Mouse (Mus musculus) embryonic stem cell, embryonic (primary cell): Measurements from ENCODE around the gene Mcm2.

Source experiments
- CTCF ChIA-PET, 4 experiments: fragments of 300-600 bp in 2 of 4; fragments of 350-600 bp in 2 of 4; sonication (Branson Sonifier 250); formaldehyde crosslinking; loops; one replicate each; lab custom pipeline; 2022; ENCODE audit warnings: inconsistent platforms in 2 of 4; lab: Charles Lee
- POLR2A ChIA-PET, 4 experiments: fragments of 300-600 bp in 2 of 4; fragments of 350-600 bp in 2 of 4; sonication (Branson Sonifier 250); formaldehyde crosslinking; loops; one replicate each; lab custom pipeline; 2022; ENCODE audit warnings: antibody characterized with exemption in 4 of 4, inconsistent platforms in 1 of 4; lab: Charles Lee

Mcm2 gene

DNA sequence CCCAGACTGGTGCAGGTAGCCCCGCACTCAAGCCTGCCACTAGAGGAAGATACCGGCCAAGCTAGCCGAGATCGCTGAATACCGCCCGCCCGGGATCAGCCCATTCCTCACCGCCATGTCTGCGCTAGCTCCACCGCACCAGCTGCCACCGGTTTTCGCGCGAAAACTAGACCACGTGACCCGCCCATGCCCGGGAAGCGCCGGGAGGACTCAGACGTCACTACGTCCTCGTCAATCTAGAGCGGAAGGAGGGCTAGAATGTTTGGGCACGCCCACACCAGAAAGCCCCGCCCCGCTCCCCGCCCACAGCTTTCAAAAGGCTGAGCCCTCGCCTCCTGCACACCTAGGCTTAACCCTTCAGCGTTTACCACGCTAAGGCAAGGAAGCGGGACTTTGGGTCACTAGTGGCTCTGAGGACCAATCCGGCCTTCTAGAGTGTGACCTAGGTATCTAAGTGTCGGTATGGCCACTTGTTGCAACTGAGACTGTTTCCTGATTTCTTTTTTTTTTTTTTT, at the start of gene Mcm2:
Mcm2 (minus strand) TSS at position 247 of the 515 bp plus-strand sequence.
- ChIA-PET CTCF (interaction anchor here (0.6 to 2.1 kb wide), 14 partner anchors 8 to 1489 kb away, joined by 3 to 11 read pairs (median 5); partner anchors contain the start of gene Abtb1 (in 1 of the 4)), POLR2A (interaction anchor here (0.5 to 17.8 kb wide), 53 partner anchors 8 to 814 kb away, joined by 3 to 443 read pairs (median 4); partner anchors contain the start of genes Abtb1 (in 3 of the 4), Txnrd3 (in 2 of the 4), Podxl2 (in 1 of the 4) and Rpn1 (in 1 of the 4))

DNA sequence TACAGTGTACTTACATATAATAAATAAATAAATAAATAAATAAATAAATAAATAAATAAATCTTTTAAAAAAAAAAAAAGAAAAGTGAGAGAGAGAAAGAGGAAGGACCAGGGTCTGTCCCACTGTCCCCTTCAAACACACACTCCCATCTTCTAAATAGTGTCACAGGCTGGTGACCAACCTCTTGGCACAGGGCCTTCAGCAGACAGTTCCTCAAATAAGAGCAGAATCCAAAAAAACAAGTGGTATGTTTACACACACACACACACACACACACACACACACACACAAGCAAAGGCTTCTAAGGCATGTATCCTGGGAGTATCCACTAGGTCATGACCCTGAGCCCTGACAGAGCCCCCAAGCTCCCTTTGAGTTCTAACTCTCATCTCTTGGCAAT, 49.2 kb upstream of the Mcm2 start:
- ChIA-PET POLR2A (interaction anchor here in 1 of 4 experiments (0.6 kb wide), 1 partner anchor 12 kb away, joined by 5 read pairs; no protein-coding TSS in a partner anchor), CTCF (interaction anchor here in 2 of 4 experiments (0.6 kb wide), 2 partner anchors 293 to 502 kb away, joined by 7 to 9 read pairs; no protein-coding TSS in a partner anchor)

DNA sequence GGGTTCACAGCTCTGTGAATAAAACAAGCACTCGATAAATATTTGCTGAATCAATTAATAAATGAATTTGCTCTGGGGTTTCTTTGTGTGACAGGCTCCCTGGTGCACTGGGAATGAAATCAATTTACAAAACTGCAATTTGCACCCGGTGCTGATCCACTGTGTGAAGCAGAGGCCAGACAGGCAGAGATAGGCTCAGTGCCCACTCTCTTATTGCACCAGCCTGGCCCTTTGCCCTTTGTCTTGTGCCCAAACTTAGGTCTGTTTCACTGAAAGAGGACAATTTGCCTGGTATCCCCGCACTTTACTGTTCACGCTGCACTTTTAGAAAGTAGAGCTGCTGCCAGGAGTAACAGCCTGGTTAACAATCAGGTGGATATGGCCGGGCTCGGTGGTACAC, 47.9 kb upstream of the Mcm2 start:
- CTCF ChIA-PET: interaction anchor here in 1 of 4 experiments (0.6 kb wide), 1 partner anchor 100 kb away, joined by 4 read pairs; no protein-coding TSS in a partner anchor
- POLR2A ChIA-PET: interaction anchor here in 1 of 4 experiments (1.0 to 1.4 kb wide), 2 partner anchors 47 to 59 kb away, joined by 3 read pairs; no protein-coding TSS in a partner anchor

DNA sequence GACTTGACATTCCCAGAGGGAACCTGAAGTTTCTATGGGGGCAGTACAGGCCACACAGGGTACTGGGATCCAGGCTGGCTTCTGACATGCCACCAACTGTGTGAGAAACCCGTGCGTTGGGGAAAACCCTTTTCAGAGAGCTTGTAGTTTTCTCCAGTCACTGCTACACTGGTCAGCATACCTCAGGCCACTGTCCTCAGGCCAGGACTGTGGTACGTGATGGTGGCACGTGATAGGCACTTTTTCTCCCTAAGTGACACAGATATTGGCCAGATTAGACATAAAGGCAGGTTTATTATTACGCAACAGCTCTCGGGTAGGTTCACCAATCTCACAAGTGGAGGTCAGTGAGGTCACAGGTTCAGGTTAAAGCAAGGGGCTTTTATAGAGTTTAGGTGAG, 45.1 kb upstream of the Mcm2 start:
- ChIA-PET CTCF (interaction anchor here in 3 of 4 experiments (0.5 to 1.3 kb wide), 4 partner anchors 15 to 545 kb away, joined by 3 to 5 read pairs (median 3); no protein-coding TSS in a partner anchor), POLR2A (interaction anchor here in 1 of 4 experiments (0.9 to 1.1 kb wide), 2 partner anchors 15 to 23 kb away, joined by 3 read pairs; no protein-coding TSS in a partner anchor)

DNA sequence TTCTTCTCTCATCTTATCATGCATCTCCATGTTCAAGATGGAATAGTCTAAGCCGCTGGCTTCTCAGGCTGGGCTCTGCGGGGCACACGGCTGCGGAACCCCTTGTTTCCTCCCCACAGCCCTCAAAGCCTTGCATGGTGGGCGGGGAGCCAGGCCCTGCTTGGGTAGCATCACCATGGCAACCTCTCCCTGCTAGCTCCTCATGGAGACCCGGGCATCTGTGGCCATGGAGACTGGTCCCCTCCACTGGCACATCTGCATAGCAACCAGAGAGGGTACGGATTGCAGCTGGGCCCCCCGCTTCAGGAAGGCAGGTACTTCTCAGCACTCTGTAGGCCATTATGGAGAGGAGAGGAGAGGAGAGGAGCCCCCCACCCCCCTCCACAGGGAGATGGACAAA, 44.0 kb upstream of the Mcm2 start:
- POLR2A ChIA-PET: interaction anchor here in 1 of 4 experiments (0.9 to 1.1 kb wide), 2 partner anchors 14 to 24 kb away, joined by 3 read pairs; no protein-coding TSS in a partner anchor

DNA sequence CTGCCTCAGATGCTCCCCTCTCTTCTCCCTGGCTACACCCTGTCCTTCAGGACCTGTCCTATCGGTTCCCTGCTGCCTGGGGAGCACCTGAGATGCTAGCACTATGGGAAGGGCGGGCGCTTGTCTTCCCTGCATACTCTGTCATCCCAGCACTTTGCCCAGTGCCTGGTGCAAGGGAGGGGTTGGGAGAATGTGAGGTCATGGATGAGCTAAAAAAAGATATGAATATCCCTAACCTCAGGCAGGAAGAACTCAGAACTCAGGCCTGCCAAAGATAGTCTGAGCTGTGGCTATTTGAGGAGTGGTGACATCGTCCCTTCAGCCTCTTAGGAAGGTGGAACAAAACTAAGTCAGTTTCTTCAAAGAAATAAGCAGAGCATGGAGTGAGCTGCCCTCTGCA, 43.0 kb upstream of the Mcm2 start:
- CTCF ChIA-PET: no interaction called here
- POLR2A ChIA-PET: no interaction called here

More for the DNA sequence above, 44.0 kb upstream of the Mcm2 start:
- CTCF ChIA-PET: interaction anchor here in 2 of 4 experiments (0.6 to 1.3 kb wide), 2 partner anchors 14 to 680 kb away, joined by 3 read pairs; no protein-coding TSS in a partner anchor

DNA sequence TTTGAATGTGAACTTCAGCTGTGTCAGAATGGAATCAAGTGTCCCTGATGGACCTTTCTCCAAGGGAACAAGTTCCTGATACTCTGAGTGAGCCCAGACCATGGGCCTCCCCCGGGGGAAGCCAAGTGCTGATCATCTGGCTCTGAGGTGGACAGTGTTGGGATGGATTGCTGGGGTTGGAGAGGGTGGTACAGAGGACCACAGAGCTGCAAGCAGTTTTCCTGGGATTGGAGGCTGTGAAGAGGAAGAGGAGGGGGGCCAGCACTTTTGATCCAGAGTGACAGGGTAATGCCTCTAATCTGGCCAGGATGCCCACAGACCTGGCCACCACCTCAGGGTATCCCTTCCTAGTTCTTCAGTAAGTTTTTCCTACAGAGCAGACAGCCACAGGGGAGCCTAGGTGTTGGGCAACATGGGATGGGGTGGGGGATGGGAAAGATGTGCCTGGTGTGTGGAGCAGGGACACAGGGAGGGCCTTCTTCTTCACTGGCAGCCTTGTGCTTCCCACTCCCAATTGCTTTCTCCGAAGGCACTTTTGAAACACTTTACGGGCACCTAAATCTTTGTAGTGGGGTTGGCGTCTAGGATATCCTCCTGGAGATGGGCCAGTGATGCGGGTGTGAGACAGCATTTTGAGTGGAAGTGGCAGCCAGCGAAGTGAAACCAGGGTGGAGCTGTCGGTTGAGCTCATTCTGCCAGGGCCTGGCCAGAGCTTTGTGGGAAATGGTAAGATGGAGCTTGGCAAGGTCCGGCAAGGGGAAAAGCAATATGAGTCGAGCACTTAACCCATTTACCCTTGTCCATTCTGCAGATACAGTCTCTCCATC, 41.7 kb upstream of the Mcm2 start:
- POLR2A ChIA-PET: no interaction called here

DNA sequence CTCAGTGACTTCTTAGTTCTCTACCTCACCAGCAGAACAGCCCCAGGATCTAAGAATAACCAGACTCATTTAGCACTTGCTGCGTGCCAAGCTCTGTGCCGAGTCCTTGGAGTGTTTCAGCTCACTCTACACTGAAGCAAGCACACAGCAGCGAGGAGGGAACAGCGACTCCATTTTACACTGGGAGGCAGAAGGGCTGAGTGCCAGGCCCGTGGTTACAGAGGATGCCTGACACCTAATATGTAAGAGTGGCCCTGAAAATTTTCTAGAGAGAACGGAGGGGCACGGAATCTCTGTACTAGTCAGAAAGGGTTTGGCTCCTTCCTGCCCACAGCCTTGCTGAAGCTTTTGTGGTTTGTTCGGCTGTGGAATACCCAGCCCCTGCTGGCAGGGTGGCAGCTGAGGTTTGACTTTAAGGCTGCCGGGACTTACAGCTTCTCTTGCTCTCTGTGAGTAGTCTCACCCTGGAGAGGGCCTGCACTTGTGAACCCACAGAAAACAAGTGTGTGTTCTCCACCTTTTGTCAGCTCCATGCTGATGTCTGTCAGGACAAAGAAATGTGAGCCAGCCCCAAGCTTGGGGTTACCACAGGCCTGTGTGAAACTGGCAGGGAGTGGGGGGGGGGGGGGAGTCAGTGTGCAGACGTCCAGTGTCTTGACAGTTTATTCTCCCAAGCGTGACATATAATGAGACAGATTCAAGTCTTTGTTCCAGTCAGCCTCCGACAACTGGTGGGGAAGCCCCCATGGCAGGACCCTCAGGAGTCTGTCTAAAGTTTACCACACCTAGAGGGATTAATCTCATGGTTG, 40.9 kb upstream of the Mcm2 start:
- ChIA-PET CTCF (interaction anchor here in 1 of 4 experiments (0.7 to 0.8 kb wide), 2 partner anchors 12 to 23 kb away, joined by 3 read pairs; no protein-coding TSS in a partner anchor), POLR2A (no interaction called here)

More for the DNA sequence above, 41.7 kb upstream of the Mcm2 start:
- CTCF ChIA-PET: interaction anchor here in 1 of 4 experiments (0.8 kb wide), 1 partner anchor 13 kb away, joined by 3 read pairs; no protein-coding TSS in a partner anchor

DNA sequence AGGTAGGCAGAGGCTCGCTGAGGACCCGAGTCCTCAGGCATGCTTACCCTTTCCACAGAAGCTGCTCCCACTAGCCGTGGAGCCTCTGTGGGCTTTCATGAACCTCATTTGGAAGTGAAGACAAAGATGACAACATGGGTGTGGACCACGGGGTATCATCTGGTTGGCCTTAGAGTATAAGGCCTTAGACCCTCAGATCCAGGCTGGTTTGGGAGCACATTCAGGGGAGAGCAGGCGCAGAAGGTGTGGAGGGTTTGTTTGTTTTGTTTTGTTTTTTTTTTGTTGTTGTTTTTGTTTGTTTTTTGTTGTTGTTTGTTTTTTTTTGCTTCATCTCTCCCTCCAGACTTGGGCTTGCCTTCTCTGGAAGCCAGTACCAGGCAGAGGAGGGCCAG, 40.1 kb upstream of the Mcm2 start:
- CTCF ChIA-PET: interaction anchor here in 1 of 4 experiments (0.7 kb wide), 1 partner anchor 22 kb away, joined by 3 read pairs; no protein-coding TSS in a partner anchor
- POLR2A ChIA-PET: interaction anchor here in 1 of 4 experiments (0.7 kb wide), 1 partner anchor 983 kb away, joined by 3 read pairs; no protein-coding TSS in a partner anchor

DNA sequence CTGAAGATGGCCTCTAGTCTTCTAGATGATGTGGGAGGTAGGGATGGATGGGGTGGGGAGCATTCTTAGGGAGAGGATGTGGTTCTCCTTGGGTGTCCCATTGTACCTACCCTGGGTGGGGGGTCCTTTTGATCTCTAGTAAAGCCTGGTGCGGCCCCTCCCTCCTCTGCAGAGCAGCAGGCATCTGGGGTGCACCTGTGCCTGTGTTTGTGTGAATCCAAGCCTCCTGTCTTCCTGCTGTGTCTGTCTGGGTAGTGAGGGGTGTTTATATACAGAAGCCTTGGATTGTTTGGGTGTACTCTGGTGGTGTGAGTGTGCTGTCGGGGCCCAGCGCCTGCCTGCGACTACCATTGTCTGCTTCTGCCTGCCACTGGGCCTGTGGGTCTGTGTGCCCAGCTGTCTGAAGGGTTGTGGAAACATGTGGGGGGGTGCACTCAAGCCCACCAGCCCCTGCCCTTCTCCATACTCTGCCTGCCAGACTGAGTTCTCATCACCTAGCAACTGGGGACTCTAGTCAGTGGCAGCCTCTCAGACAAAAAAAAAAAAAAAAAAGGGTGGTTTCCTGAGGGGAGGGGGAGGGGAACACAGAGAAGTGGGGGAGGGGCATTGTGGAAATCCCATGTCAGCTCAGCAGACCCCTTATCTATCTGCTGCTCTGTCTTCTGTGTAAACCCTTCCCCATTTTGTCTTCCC, 39.5 kb upstream of the Mcm2 start:
- ChIA-PET CTCF (interaction anchor here in 1 of 4 experiments (1.0 kb wide), 1 partner anchor 22 kb away, joined by 3 read pairs; no protein-coding TSS in a partner anchor), POLR2A (interaction anchor here in 2 of 4 experiments (0.6 to 0.7 kb wide), 3 partner anchors 68 to 983 kb away, joined by 3 to 6 read pairs (median 3); no protein-coding TSS in a partner anchor)

DNA sequence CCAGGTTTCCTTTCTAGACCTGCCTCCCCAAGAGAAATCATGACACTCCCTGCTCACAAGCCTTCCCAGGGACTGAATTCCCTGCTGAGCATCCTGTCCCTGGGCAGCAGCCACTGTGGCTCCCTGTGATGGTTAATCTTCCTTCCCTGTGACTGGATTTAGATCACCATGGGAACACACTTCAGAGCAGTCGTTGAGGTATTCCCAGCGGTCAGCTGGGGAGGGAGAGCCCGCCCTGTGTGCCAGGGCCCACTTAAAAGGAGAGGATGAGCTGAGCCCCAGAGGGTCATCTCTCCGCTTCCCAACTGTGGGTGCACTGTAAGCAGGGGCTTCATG, 38.6 kb upstream of the Mcm2 start:
- CTCF ChIA-PET: interaction anchor here in 1 of 4 experiments (1.0 kb wide), 1 partner anchor 21 kb away, joined by 3 read pairs; no protein-coding TSS in a partner anchor

DNA sequence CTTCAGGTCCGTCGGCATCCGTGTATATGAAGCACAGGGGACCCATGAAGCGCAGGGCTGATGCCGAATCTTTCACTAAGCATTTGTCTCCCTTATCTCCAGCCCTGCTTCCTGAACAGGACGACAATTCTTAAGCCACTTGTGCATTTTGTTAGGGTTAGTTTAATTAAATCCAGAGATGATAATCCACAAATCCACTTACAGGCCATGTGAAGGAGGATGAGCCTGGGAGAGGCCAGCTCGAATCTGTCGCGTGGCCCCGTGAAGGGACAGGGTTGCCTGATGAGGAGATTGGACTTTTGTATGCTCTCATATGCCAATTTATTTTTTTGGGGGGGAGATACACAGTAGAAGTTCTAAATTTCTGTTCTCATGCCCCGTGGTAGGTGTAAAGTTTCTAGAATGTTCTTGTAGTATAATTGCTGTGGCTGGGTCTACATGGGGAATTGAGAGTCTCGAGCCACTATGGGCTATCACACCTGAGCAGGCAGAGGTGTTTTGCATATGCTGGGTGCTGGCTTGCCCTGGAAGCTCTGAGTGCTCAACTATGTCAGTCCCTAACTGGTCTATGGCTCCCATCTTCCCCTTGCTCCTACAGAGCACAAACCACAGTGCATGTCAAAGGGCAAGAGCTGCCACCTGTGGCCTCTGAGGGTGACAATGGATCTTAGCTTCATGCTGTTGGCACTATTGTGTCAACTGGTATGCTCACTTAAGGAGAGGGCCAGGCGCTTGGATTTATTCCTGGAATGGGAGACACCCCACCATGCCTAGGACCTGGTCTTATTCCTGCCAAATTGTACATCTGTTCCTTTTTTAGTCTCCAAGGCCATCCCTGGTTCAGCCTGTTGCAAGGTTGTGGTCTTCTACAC, 38.0 kb upstream of the Mcm2 start:
- ChIA-PET POLR2A (interaction anchor here in 1 of 4 experiments (0.6 kb wide), 3 partner anchors 11 to 326 kb away, joined by 4 to 6 read pairs (median 5); no protein-coding TSS in a partner anchor), CTCF (interaction anchor here (0.5 to 5.9 kb wide), 15 partner anchors 20 to 617 kb away, joined by 3 to 27 read pairs (median 3); partner anchors contain the start of gene Tpra1 (in 1 of the 4))

More for the DNA sequence above, 38.6 kb upstream of the Mcm2 start:
- POLR2A ChIA-PET: interaction anchor here in 1 of 4 experiments (0.6 kb wide), 1 partner anchor 69 kb away, joined by 3 read pairs; no protein-coding TSS in a partner anchor

DNA sequence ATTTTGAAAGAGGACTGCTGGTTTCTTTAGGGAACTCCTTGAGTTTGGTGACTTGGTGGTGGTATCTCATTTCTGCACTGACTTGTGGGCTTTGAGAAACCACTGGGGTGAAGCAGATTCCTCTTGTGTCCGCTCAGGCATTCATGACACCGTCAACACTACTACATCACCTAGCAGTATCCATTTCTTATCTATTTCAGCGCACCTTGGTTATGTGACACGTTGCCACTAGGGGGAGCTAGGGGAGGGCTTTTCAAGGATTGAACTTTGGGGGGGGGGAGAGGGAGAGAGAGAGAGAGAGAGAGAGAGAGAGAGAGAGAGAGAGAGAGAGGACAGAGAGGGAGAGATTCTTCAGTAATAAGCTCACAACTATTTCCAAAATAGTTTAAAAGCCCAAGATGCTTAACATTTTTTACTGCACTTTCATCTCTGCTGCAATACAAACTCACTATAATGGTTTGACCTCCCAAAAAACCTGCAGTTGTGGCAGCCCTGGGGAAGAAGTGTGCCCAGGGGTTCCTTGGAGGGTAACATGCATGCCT, 37.2 kb upstream of the Mcm2 start:
- POLR2A ChIA-PET: interaction anchor here in 2 of 4 experiments (0.6 to 0.7 kb wide), 5 partner anchors 10 to 326 kb away, joined by 3 to 6 read pairs (median 4); no protein-coding TSS in a partner anchor
- CTCF ChIA-PET: interaction anchor here (0.5 to 5.9 kb wide), 24 partner anchors 19 to 1023 kb away, joined by 3 to 27 read pairs (median 3); partner anchors contain the start of gene Tpra1 (in 1 of the 4)

DNA sequence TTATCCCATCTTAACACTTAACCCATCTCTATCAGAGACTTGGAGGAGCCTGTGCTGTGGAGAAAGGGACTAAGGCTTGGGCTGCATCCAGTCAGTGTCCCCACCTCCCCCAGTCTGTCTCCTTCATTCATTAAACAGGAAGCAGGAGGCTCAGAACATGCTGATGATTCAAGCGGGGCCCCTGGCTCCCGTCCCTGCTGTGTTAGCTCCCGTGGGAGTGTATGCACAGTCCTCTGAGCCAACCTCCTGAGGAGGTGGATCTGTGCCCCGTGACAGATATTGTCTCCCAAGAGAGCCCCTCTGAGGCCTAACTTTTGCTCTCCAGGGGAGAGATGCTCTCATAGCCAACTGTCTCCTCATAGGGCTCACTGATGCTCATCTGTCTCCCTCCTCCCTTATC, 36.2 kb upstream of the Mcm2 start:
- POLR2A ChIA-PET: interaction anchor here in 2 of 4 experiments (0.6 to 1.4 kb wide), 2 partner anchors 32 to 81 kb away, joined by 3 read pairs; partner anchors contain the start of gene Tpra1 (in 1 of the 2)
- CTCF ChIA-PET: interaction anchor here (0.5 to 5.9 kb wide), 9 partner anchors 18 to 75 kb away, joined by 3 to 27 read pairs (median 3); no protein-coding TSS in a partner anchor

DNA sequence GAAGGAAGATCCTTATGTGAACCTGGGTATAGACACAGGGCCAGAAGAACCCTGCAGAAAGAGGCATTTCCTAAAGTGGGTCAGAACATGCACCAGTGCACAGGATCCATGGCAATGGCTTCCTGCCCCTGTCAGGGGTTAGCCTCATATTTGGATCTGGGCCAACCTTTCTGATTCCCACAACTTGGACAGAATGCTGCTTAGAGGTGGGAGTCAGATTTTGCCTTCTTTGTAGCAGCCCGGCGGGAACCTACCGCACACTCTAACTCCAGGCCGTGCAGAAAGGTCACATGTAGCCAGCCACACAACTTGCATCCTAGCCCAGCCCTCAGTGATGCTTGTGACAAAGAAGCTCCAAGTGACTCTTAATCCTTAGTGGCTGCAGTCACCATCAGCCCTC, 35.6 kb upstream of the Mcm2 start:
- ChIA-PET POLR2A (interaction anchor here in 1 of 4 experiments (1.4 kb wide), 1 partner anchor 32 kb away, joined by 3 read pairs; the partner anchor contains the start of gene Tpra1), CTCF (interaction anchor here (0.5 to 5.9 kb wide), 5 partner anchors 18 to 46 kb away, joined by 3 to 27 read pairs (median 4); no protein-coding TSS in a partner anchor)
